Mouse (Mus musculus): Measurements from ENCODE around the gene Bdkrb1.

- TF ChIP-seq CHD2 (IDR thresholded peaks at IDR 0.05; ENCODE audit: low read depth, low read length) (no peak), ZNF384 (IDR thresholded peaks at IDR 0.05; ENCODE audit: low read depth, low read length) (no peak)
Observed at GRCm38 (mm10) chr12:105574356-105574755, 28.5 kb upstream of the Bdkrb1 start.
